In genomic region chr7:142316558-142316957, GRCm38 (mm10) we compare ENCODE assay signal across 9 mouse cellular contexts. TPM values are rescaled to one million over a fixed set of nuclear protein-coding genes. Genes with fewer than 3 reads are reported as not detected.
DNase-seq lines count a peak whose midpoint lies in the region; ATAC-seq and TF ChIP-seq lines count a peak whose summit lies in the region.
"Had no signal": no experiment of that assay in that cellular context is flagged by ENCODE, and none has a peak within 500 bp of the region (broad histone marks: within the 10 kb centered on the region; RNA-seq: fewer than 3 reads in every experiment).

No protein-coding gene starts in this region.

- 31% methylated on average over 6 of the region's 6 CpGs for WGBS in heart, embryonic 16.5 days
- WGBS in midbrain, postnatal 0 days: 44% methylated on average over 6 of the region's 6 CpGs

- no peak overlapping the region for H3K9ac ChIP-seq in heart, embryonic 16.5 days (ENCODE audit: low read length)
- H3K9ac ChIP-seq in midbrain, postnatal 0 days (replicated peaks; ENCODE audit: low read length, poor library complexity, severe bottlenecking): no peak overlapping the region

- H3K27ac ChIP-seq in heart, embryonic 16.5 days (ENCODE audit: low read length): no peak overlapping the region
- H3K27ac ChIP-seq in midbrain, postnatal 0 days (ENCODE audit: low read depth, low read length): no peak overlapping the region

- ATAC-seq in cerebellum, adult (ENCODE audit: insufficient number of reproducible peaks, low FRiP score, low TSS enrichment): no peak
- peak; percentile 61; the same call in 1 of the 2 replicates for ATAC-seq in heart, embryonic 16.5 days (replicated peaks; ENCODE audit: extremely low read depth, insufficient read depth, low FRiP score)
- ATAC-seq in midbrain, postnatal 0 days (ENCODE audit: low FRiP score): peak; percentile 63; the same call in 1 of the 2 replicates

- H3K4me1 ChIP-seq in heart, embryonic 16.5 days (ENCODE audit: control insufficient read depth, insufficient read depth, low read length): peaks cover 10% of the 10 kb centered on the region
- H3K4me1 ChIP-seq in midbrain, postnatal 0 days (ENCODE audit: insufficient read depth, low read length): no peaks in the 10 kb centered on the region

- no peak overlapping the region for H3K4me3 ChIP-seq in heart, embryonic 16.5 days (ENCODE audit: low read length)
- no peak overlapping the region for H3K4me3 ChIP-seq in midbrain, postnatal 0 days (ENCODE audit: low read depth, low read length)

- H3K4me2 ChIP-seq in heart, embryonic 16.5 days (ENCODE audit: low read depth, low read length): no peak overlapping the region
- H3K4me2 ChIP-seq in midbrain, postnatal 0 days (ENCODE audit: low read depth, low read length, poor library complexity, severe bottlenecking): no peak overlapping the region

- intact Hi-C loops in left cerebral cortex, postnatal 14 days (cut with DNase I): loop anchor here (2.0 kb wide), 1 partner anchor 358 kb away; no protein-coding TSS in a partner anchor

- H3K36me3 ChIP-seq in heart, embryonic 16.5 days (ENCODE audit: control insufficient read depth, insufficient read depth): no peaks in the 10 kb centered on the region
- no peaks in the 10 kb centered on the region for H3K36me3 ChIP-seq in midbrain, postnatal 0 days (ENCODE audit: insufficient read depth, low read length)

- TF ChIP-seq CTCF in midbrain, postnatal 0 days (IDR thresholded peaks at IDR 0.05): peak; percentile 93

- no peaks in the 10 kb centered on the region for H3K9me3 ChIP-seq in heart, embryonic 16.5 days (replicated peaks; ENCODE audit: control insufficient read depth, low read length)
- no peaks in the 10 kb centered on the region for H3K9me3 ChIP-seq in midbrain, postnatal 0 days (ENCODE audit: low read length)

- peak; percentile 28 to 44 for DNase-seq in cerebellum, adult 18-20 months
- DNase-seq in 416B (ENCODE audit: low read depth): peak; percentile 52
- DNase-seq in cerebellum, postnatal 14 days: peak; percentile 66 to 71
- DNase-seq in left cerebral cortex, postnatal 14 days (ENCODE audit: low spot score in 2 of 2): peak; percentile 46 to 62
- peak; percentile 74 for DNase-seq in midbrain, postnatal 0 days (ENCODE audit: low spot score)
- no peak for DNase-seq in ovary, postnatal 10 days (ENCODE audit: low spot score)

- no peaks in the 10 kb centered on the region for H3K27me3 ChIP-seq in heart, embryonic 16.5 days (ENCODE audit: control insufficient read depth, insufficient read depth, low read length)
- no peaks in the 10 kb centered on the region for H3K27me3 ChIP-seq in midbrain, postnatal 0 days (ENCODE audit: insufficient read depth, low read length)

RNA-seq across cellular contexts. Expression of gene Krtap5-4, which starts 13.2 kb away (rescaled TPM):
- 0.18 TPM in 1 of 2 replicates, not detected in the other for polyA plus RNA-seq in heart, embryonic 16.5 days (2015; fragmentation: Nextera tagmentation; extraction: Ambion mirVana)
- not detected for total RNA-seq in left cerebral cortex, postnatal 14 days (2021)
- not detected in 2 replicates for total RNA-seq in midbrain, postnatal 0 days (2014; rRNA removed)
- not detected in 2 replicates for polyA plus RNA-seq in midbrain, postnatal 0 days (2015; fragmentation: Nextera tagmentation; extraction: Ambion mirVana)
- total RNA-seq: layer of hippocampus, adult 8-10 months had no signal

RNA-seq across cellular contexts. Expression of gene Krtap5-1, which starts 19.6 kb away (rescaled TPM):
- polyA plus RNA-seq in heart, embryonic 16.5 days (2015; fragmentation: Nextera tagmentation; extraction: Ambion mirVana): not detected in 2 replicates
- not detected for total RNA-seq in left cerebral cortex, postnatal 14 days (2021)
- total RNA-seq in midbrain, postnatal 0 days (2014; rRNA removed): not detected in 2 replicates
- polyA plus RNA-seq in midbrain, postnatal 0 days (2015; fragmentation: Nextera tagmentation; extraction: Ambion mirVana): not detected in 2 replicates
- total RNA-seq: layer of hippocampus, adult 8-10 months had no signal

RNA-seq across cellular contexts. Expression of gene Gm4559, which starts 42.4 kb away (rescaled TPM):
- not detected in 2 replicates for polyA plus RNA-seq in heart, embryonic 16.5 days (2015; fragmentation: Nextera tagmentation; extraction: Ambion mirVana)
- total RNA-seq in left cerebral cortex, postnatal 14 days (2021): not detected
- total RNA-seq in midbrain, postnatal 0 days (2014; rRNA removed): not detected in 2 replicates
- not detected in 2 replicates for polyA plus RNA-seq in midbrain, postnatal 0 days (2015; fragmentation: Nextera tagmentation; extraction: Ambion mirVana)
- total RNA-seq: layer of hippocampus, adult 8-10 months had no signal

RNA-seq across cellular contexts. Expression of gene Ifitm10, which starts 57.0 kb away (rescaled TPM):
- 4.8 and 4.9 TPM in 2 replicates for polyA plus RNA-seq in heart, embryonic 16.5 days (2015; fragmentation: Nextera tagmentation; extraction: Ambion mirVana)
- 10 to 100 TPM; 22.3 to 24.9 TPM for total RNA-seq in left cerebral cortex, postnatal 14 days (2021)
- total RNA-seq in midbrain, postnatal 0 days (2014; rRNA removed): 16.4 and 21.8 TPM in 2 replicates
- polyA plus RNA-seq in midbrain, postnatal 0 days (2015; fragmentation: Nextera tagmentation; extraction: Ambion mirVana): 20.8 and 23.5 TPM in 2 replicates

RNA-seq across cellular contexts. Expression of gene Gm2431, which starts 58.4 kb away (rescaled TPM):
- not detected in 2 replicates for polyA plus RNA-seq in heart, embryonic 16.5 days (2015; fragmentation: Nextera tagmentation; extraction: Ambion mirVana)
- total RNA-seq in left cerebral cortex, postnatal 14 days (2021): not detected
- total RNA-seq in midbrain, postnatal 0 days (2014; rRNA removed): not detected in 2 replicates
- polyA plus RNA-seq in midbrain, postnatal 0 days (2015; fragmentation: Nextera tagmentation; extraction: Ambion mirVana): not detected in 2 replicates
- total RNA-seq: layer of hippocampus, adult 8-10 months had no signal
